Mouse (Mus musculus) embryonic facial prominence, embryonic 14.5 days (tissue): ENCODE measurements at regions not wholly inside any gene's neighbourhood (a gene's known extent, or its start where the extent isn't known, plus 50 kb on each side); places are given as distances from the start of the nearest gene placed in this dataset.

Experiments
- ATAC-seq: fragments of 200-750 bp; cut with Nextera tagmentation; 2 replicates; pipeline ENCODE4 v1.8.0; 2017; ENCODE audit warnings: low read depth, moderate number of reproducible peaks, moderate TSS enrichment
- DNase-seq: peaks from one replicate; pipeline ENCODE4 v3.0.0-alpha.2; 2015; ENCODE audit warnings: low spot score
- H3K27ac ChIP-seq: fragments of 300-500 bp; sonication (generic); replicated peaks from 2 replicates; pipeline ENCODE4 v1.5.1; 2014; ENCODE audit warnings: low read depth, mild to moderate bottlenecking, low read length, moderate library complexity
- H3K27me3 ChIP-seq: fragments of 300-500 bp; sonication (generic); replicated peaks from 2 replicates; pipeline ENCODE4 v1.6.1; 2014; ENCODE audit warnings: low read length; ENCODE audit not compliant: control insufficient read depth, insufficient read depth
- H3K36me3 ChIP-seq: fragments of 300-500 bp; sonication (generic); 2 replicates; pipeline ENCODE4 v1.6.1; 2014; ENCODE audit warnings: low read length, mixed read lengths; ENCODE audit not compliant: control insufficient read depth, insufficient read depth
- H3K4me1 ChIP-seq: fragments of 300-500 bp; sonication (generic); 2 replicates; pipeline ENCODE4 v1.6.1; 2014; ENCODE audit warnings: antibody characterized with exemption, low read length; ENCODE audit not compliant: control insufficient read depth, insufficient read depth
- H3K4me2 ChIP-seq: fragments of 300-500 bp; sonication (generic); 2 replicates; pipeline ENCODE4 v1.6.1; 2014; ENCODE audit warnings: low read depth, mild to moderate bottlenecking, low read length, moderate library complexity, mixed read lengths
- H3K4me3 ChIP-seq: fragments of 300-500 bp; sonication (generic); 2 replicates; pipeline ENCODE4 v1.5.1; 2014; ENCODE audit warnings: low read depth, mild to moderate bottlenecking, low read length
- H3K9ac ChIP-seq: fragments of 300-500 bp; sonication (generic); 2 replicates; pipeline ENCODE4 v1.6.1; 2014; ENCODE audit warnings: low read depth, mild to moderate bottlenecking, low read length, moderate library complexity, mixed read lengths
- H3K9me3 ChIP-seq: fragments of 300-500 bp; sonication (generic); 2 replicates; pipeline ENCODE4 v1.6.1; 2016; ENCODE audit warnings: low read length; ENCODE audit not compliant: control insufficient read depth
- WGBS: fragments of 180-500 bp; shearing (Covaris S2); extraction: QIAGEN DNeasy Blood & Tissue Kit; methylation state at CpG from one replicate; pipeline ENCODE4 v1.1.7; 2014; 5-methylcytosine and 5-hydroxymethylcytosine counted together

- DNase-seq (peak; percentile 74), ATAC-seq (no peak)
- Histone ChIP-seq H3K27ac (no peak overlapping the region), H3K4me3 (no peak overlapping the region), H3K27me3 (no peaks in the 10 kb centered on the region), H3K36me3 (no peaks in the 10 kb centered on the region), H3K9me3 (no peaks in the 10 kb centered on the region), H3K4me1 (no peaks in the 10 kb centered on the region), H3K4me2 (no peak overlapping the region), H3K9ac (no peak overlapping the region)
- 52% methylated on average over 7 of the region's 7 CpGs for WGBS
These were observed 55.1 kb upstream of the Kcnj15 start for GRCm38 (mm10) chr16:95202126-95202883.

GRCm38 (mm10) chr16:95203026-95203425 is 54.3 kb upstream of the Kcnj15 start:
- whole genome bisulfite sequencing: 83% methylated on average over 3 of the region's 3 CpGs
- Histone ChIP-seq H3K4me3 (no peak overlapping the region), H3K4me1 (no peaks in the 10 kb centered on the region), H3K9me3 (no peaks in the 10 kb centered on the region), H3K27me3 (no peaks in the 10 kb centered on the region), H3K27ac (no peak overlapping the region), H3K9ac (no peak overlapping the region), H3K4me2 (no peak overlapping the region), H3K36me3 (no peaks in the 10 kb centered on the region)
- ATAC-seq (no peak), DNase-seq (no peak)

GRCm38 (mm10) chr16:95203790-95204189 is 53.6 kb upstream of the Kcnj15 start:
- Histone ChIP-seq H3K4me2 (no peak overlapping the region), H3K4me3 (no peak overlapping the region), H3K9ac (no peak overlapping the region), H3K27ac (no peak overlapping the region), H3K9me3 (no peaks in the 10 kb centered on the region), H3K36me3 (no peaks in the 10 kb centered on the region), H3K4me1 (no peaks in the 10 kb centered on the region), H3K27me3 (no peaks in the 10 kb centered on the region)
- WGBS: 85% methylated on average over 3 of the region's 3 CpGs
- DNase-seq (no peak), ATAC-seq (no peak)

GRCm38 (mm10) chr16:95204507-95204906 is 52.9 kb upstream of the Kcnj15 start:
- H3K4me1 ChIP-seq: no peaks in the 10 kb centered on the region
- DNase-seq (no peak), ATAC-seq (no peak)
- WGBS: 95% methylated on average over 6 of the region's 6 CpGs
- H3K27me3 ChIP-seq: no peaks in the 10 kb centered on the region
- no peak overlapping the region for H3K9ac ChIP-seq
- H3K36me3 ChIP-seq: no peaks in the 10 kb centered on the region
- no peak overlapping the region for H3K4me2 ChIP-seq
- no peak overlapping the region for H3K27ac ChIP-seq
- no peaks in the 10 kb centered on the region for H3K9me3 ChIP-seq
- H3K4me3 ChIP-seq: no peak overlapping the region

- H3K36me3 ChIP-seq: no peaks in the 10 kb centered on the region
- H3K4me3 ChIP-seq: no peak overlapping the region
- H3K4me2 ChIP-seq: no peak overlapping the region
- no peak overlapping the region for H3K27ac ChIP-seq
- no peak overlapping the region for H3K9ac ChIP-seq
- WGBS: 81% methylated on average over 5 of the region's 5 CpGs
- no peaks in the 10 kb centered on the region for H3K9me3 ChIP-seq
- ATAC-seq (no peak), DNase-seq (no peak)
- H3K27me3 ChIP-seq: no peaks in the 10 kb centered on the region
- H3K4me1 ChIP-seq: no peaks in the 10 kb centered on the region
These were observed 50.9 kb upstream of the Kcnj15 start for GRCm38 (mm10) chr16:95206445-95206844.

GRCm38 (mm10) chr16:95207547-95207946 is 49.8 kb upstream of the Kcnj15 start:
- Histone ChIP-seq H3K4me3 (no peak overlapping the region), H3K9me3 (no peaks in the 10 kb centered on the region), H3K36me3 (no peaks in the 10 kb centered on the region), H3K9ac (no peak overlapping the region), H3K4me2 (no peak overlapping the region), H3K27me3 (no peaks in the 10 kb centered on the region), H3K4me1 (no peaks in the 10 kb centered on the region), H3K27ac (no peak overlapping the region)
- no peak for DNase-seq
- WGBS: 68% methylated on average over 6 of the region's 6 CpGs
- ATAC-seq: no peak
